Mouse (Mus musculus) small intestine, adult 2 months (tissue): ENCODE data around the gene Olfml2a. TPM values are rescaled to one million over a fixed set of nuclear protein-coding genes. Genes with fewer than 3 reads are reported as not detected.

Source experiments
- H3K27ac ChIP-seq: fragments of 200-500 bp; 2 replicates; pipeline ENCODE4 v1.5.1; 2012; ENCODE audit warnings: low read depth, low read length, control low read depth, inconsistent platforms; ENCODE audit not compliant: insufficient read depth
- H3K27me3 ChIP-seq: fragments of 200-500 bp; 2 replicates; pipeline ENCODE4 v1.6.1; 2012; ENCODE audit warnings: mild to moderate bottlenecking, moderate library complexity, low read length, inconsistent platforms; ENCODE audit not compliant: control insufficient read depth, insufficient read depth
- H3K36me3 ChIP-seq: fragments of 200-500 bp; 2 replicates; pipeline ENCODE4 v1.6.1; 2012; ENCODE audit warnings: mild to moderate bottlenecking, low read length, control low read depth, inconsistent platforms; ENCODE audit not compliant: control insufficient read depth, insufficient read depth
- H3K4me1 ChIP-seq: fragments of 200-500 bp; 2 replicates; pipeline ENCODE4 v1.6.1; 2012; ENCODE audit warnings: low read length, inconsistent platforms, mixed read lengths; ENCODE audit not compliant: control insufficient read depth, insufficient read depth, insufficient read length
- H3K4me3 ChIP-seq: fragments of 200-500 bp; 2 replicates; pipeline ENCODE4 v1.5.1; 2012; ENCODE audit warnings: low read depth, mild to moderate bottlenecking, control low read depth, inconsistent platforms, low read length, moderate library complexity
- CTCF ChIP-seq: fragments of 200-500 bp; IDR thresholded peaks from 2 replicates; pipeline ENCODE4 v1.5.1; 2012; ENCODE audit warnings: low read depth, mild to moderate bottlenecking, control low read depth, inconsistent platforms, low read length, moderate library complexity, mixed read lengths; ENCODE audit not compliant: insufficient replicate concordance, insufficient read length; ENCODE audit errors: extremely low read depth
- POLR2A ChIP-seq: fragments of 200-500 bp; IDR thresholded peaks from 2 replicates; pipeline ENCODE4 v1.6.1; 2012; ENCODE audit warnings: low read depth, mild to moderate bottlenecking, control low read depth, inconsistent platforms, low read length, moderate library complexity
- WGBS: fragments of 180-500 bp; shearing (Covaris S2); methylation state at CpG from one replicate; pipeline ENCODE4 v1.1.7; 2018; 5-methylcytosine and 5-hydroxymethylcytosine counted together
- polyA plus RNA-seq: library from polyadenylated mRNA; depleted of rRNA; stranded (reverse); fragments of >200 nt; gene quantifications from 2 replicates; pipeline ENCODE4 v1.2.3, GENCODE M21; 2012

The Olfml2a gene
- polyA plus RNA-seq, 1 experiment, result 1.5 TPM

GRCm38 (mm10) chr2:38916947-38917691 lies 14.7 kb upstream of the Olfml2a start:
- TF ChIP-seq POLR2A (no peak), CTCF (no peak)
- Histone ChIP-seq H3K4me1 (no peaks in the 10 kb centered on the region; the same call in 1 of the 2 replicates), H3K27me3 (no peaks in the 10 kb centered on the region), H3K4me3 (no peak overlapping the region), H3K27ac (no peak overlapping the region), H3K36me3 (no peaks in the 10 kb centered on the region)
- 47% methylated on average over 4 of the region's 4 CpGs for WGBS

GRCm38 (mm10) chr2:38921374-38921773 lies 10.4 kb upstream of the Olfml2a start:
- TF ChIP-seq POLR2A, result no peak
- TF ChIP-seq CTCF, result no peak
- H3K4me3 ChIP-seq, result no peak overlapping the region
- no peaks in the 10 kb centered on the region; the same call in 1 of the 2 replicates for H3K4me1 ChIP-seq
- no peaks in the 10 kb centered on the region; the same call in 1 of the 2 replicates for H3K27me3 ChIP-seq
- H3K27ac ChIP-seq, result no peak overlapping the region
- WGBS, result 30% methylated on average over 1 of the region's 1 CpGs
- no peaks in the 10 kb centered on the region for H3K36me3 ChIP-seq

- no peaks in the 10 kb centered on the region; the same call in 1 of the 2 replicates for H3K4me1 ChIP-seq
- H3K27ac ChIP-seq, result no peak overlapping the region
- no peaks in the 10 kb centered on the region; the same call in 1 of the 2 replicates for H3K27me3 ChIP-seq
- TF ChIP-seq POLR2A, result no peak
- no peak for TF ChIP-seq CTCF
- no peak overlapping the region for H3K4me3 ChIP-seq
- 27% methylated on average over 3 of the region's 3 CpGs for WGBS
- H3K36me3 ChIP-seq, result no peaks in the 10 kb centered on the region
These were observed 8.3 kb upstream of the Olfml2a start for GRCm38 (mm10) chr2:38923471-38923870.

GRCm38 (mm10) chr2:38923911-38924310 lies 7.9 kb upstream of the Olfml2a start:
- TF ChIP-seq CTCF, result no peak
- TF ChIP-seq POLR2A, result no peak
- no peak overlapping the region for H3K4me3 ChIP-seq
- H3K4me1 ChIP-seq, result no peaks in the 10 kb centered on the region; the same call in 1 of the 2 replicates
- no peaks in the 10 kb centered on the region for H3K36me3 ChIP-seq
- 31% methylated on average over 2 of the region's 2 CpGs for WGBS
- H3K27ac ChIP-seq, result no peak overlapping the region
- H3K27me3 ChIP-seq, result no peaks in the 10 kb centered on the region; the same call in 1 of the 2 replicates

GRCm38 (mm10) chr2:38924571-38924970 lies 7.2 kb upstream of the Olfml2a start:
- H3K4me3 ChIP-seq, result peak overlapping the region; percentile 99; the same call in 1 of the 2 replicates
- no peaks in the 10 kb centered on the region for H3K36me3 ChIP-seq

GRCm38 (mm10) chr2:38925171-38926080 lies 6.4 kb upstream of the Olfml2a start:
- Histone ChIP-seq H3K27me3 (no peaks in the 10 kb centered on the region; the same call in 1 of the 2 replicates), H3K36me3 (no peaks in the 10 kb centered on the region), H3K4me1 (peaks cover 2% of the 10 kb centered on the region), H3K27ac (peak overlapping the region; percentile 87), H3K4me3 (peak overlapping the region; percentile 99)
- WGBS, result 1% methylated on average over 51 of the region's 51 CpGs
- no peak for TF ChIP-seq CTCF
- TF ChIP-seq POLR2A, result no peak

More at GRCm38 (mm10) chr2:38924571-38924970, 7.2 kb upstream of the Olfml2a start:
- TF ChIP-seq CTCF (no peak), POLR2A (no peak)
- Histone ChIP-seq H3K4me1 (no peaks in the 10 kb centered on the region; the same call in 1 of the 2 replicates), H3K27me3 (no peaks in the 10 kb centered on the region; the same call in 1 of the 2 replicates), H3K27ac (peak overlapping the region; percentile 87)
- WGBS, result 16% methylated on average over 10 of the region's 10 CpGs
